Mouse (Mus musculus) left cerebral cortex, adult 11 months (tissue): ENCODE data around the gene Hormad1.
"Not testable (repeated sequence)": the region's sequence is repeated elsewhere in the genome, so short reads cannot be mapped to it uniquely, and the experiment has no call there.

ENCODE experiments used
- DNase-seq: peaks from one replicate; pipeline ENCODE4 v3.0.0; 2022; ENCODE audit warnings: low spot score

Hormad1 gene

GRCm38 (mm10) chr3:95559437-95559836 lies at the start of gene Hormad1:
Hormad1 (plus strand) TSS chr3:95559677.
- no peak for DNase-seq

- no peak for DNase-seq
Observed at GRCm38 (mm10) chr3:95511611-95512180, 47.8 kb upstream of the Hormad1 start.

DNA sequence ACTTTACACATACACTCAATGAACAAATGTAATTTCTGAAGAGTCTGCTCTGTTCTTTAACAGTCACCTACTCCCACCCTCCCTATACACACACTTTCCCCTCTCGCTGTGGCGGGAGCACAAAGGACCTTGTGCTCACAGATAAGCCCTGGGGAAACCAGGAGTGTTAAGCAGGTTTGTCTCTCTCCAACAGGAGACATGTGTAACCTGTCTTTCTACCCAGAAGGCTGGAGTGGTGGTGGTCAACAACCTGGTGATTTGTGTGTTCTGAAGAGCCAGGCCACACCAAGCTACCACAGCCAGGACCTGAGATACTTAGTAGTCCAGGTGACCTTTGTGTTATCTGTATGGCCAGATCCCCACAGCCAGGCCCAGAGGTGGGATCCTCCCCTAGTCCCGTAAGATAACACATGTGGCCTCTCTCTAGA lies 42.8 kb upstream of the Hormad1 start:
- DNase-seq = no peak

GRCm38 (mm10) chr3:95517493-95517898 lies 42.0 kb upstream of the Hormad1 start:
- DNase-seq = peak; percentile 50

- no peak for DNase-seq
Observed at GRCm38 (mm10) chr3:95518891-95519290, 40.6 kb upstream of the Hormad1 start.

DNA sequence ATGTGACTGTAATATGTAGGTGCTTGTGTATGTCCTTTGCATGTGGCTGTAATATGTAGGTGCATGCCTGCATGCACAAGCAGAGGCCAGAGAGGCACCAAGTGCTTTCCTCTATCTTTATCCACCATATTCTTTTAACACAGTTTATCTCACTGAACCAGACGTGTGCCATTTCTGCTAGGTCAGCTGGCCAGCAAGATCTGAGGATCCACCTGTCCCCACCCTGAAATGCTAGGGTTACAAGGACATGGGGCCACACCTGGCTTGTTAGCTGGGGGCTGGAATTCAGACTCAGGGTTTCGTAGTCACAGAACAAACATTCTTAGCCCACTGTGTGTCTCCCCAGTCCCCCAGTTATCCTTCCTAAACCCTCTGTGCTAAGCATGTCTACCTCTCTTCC lies 40.2 kb upstream of the Hormad1 start:
- DNase-seq = no peak

DNA sequence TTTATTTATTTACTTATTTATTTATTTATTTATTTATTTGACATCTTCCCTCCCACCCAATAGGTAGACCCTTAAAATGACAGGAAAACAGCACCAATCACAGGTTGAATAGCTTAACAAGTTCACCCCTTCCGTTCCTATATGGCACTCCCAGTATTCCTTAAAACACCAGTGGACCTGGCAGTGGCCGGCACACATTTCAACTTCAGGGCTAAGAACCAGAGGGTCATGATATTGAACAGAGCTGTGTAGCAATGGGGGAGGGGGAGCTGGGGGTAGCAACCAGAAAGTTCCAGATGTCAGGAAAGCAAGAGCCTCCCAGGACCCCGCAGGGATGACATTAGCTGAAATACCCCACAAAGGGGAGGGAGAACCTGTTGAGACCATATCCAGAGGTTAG lies 39.4 kb upstream of the Hormad1 start:
- DNase-seq = no peak

GRCm38 (mm10) chr3:95521168-95521567 lies 38.3 kb upstream of the Hormad1 start:
- DNase-seq = no peak

DNA sequence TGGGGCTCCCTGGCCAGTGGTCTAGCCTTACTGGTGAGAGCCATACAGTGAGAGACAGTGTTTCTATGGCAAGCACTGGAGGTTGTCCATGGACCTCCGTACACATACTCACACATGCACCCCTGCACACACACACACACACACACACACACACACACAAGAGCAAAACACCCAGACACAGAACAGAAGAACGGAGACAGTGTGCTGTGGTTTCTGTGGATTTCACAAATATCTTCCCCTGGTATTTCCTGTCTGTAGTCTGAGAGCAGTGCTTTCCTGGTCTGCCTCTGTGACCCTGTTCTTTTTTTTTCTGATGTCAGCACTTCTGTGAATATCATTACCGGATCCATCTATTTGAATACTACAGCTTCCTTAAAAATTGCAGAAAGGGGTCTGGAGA lies 35.8 kb upstream of the Hormad1 start:
- DNase-seq = no peak

DNA sequence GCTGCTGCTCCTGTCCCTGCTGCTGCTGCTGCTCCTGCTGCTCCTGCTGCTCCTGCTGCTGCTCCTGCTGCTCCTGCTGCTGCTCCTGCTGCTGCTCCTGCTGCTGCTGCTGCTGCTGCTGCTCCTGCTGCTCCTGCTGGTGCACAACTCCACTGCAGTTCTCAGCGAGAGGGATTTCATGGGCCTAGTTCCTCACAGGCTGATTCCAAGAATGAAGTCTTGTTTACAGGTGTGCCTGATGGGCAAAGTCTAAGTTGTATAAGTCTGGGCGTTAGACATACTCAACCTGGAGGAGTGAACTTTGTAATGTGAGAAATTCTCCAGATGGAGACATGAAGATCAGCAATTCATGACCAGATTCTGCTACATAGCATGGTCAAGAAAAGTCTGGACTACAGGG lies 34.8 kb upstream of the Hormad1 start:
- no peak for DNase-seq

- DNase-seq = no peak
Observed at GRCm38 (mm10) chr3:95526111-95526510, 33.4 kb upstream of the Hormad1 start.

GRCm38 (mm10) chr3:95526622-95527211 lies 32.8 kb upstream of the Hormad1 start, which contains the start of gene Ctss:
Ctss (plus strand) TSS chr3:95526786.
- DNase-seq = no peak

GRCm38 (mm10) chr3:95529814-95530213 lies 29.7 kb upstream of the Hormad1 start:
- DNase-seq = no peak

DNA sequence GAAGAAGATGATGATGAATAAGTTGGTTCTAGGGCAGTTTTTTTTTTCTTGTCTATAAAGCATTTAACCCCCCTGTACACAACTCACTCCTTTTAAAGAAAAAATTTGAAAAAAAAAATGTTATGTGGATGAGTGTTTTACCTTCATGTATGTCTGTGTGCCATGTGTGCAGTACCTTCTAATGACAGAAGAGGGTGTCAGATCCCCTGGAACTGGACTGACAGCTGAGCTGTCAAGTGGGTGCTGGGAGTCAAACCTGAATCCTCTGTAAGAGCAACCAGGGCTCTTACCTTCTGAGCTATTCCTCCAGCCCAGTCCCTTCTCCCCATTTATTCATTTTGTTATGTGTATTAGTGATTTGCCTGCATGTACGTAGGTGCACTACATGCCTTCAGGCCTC lies 28.5 kb upstream of the Hormad1 start:
- no peak for DNase-seq

- no peak for DNase-seq
Observed at GRCm38 (mm10) chr3:95533364-95533763, 26.1 kb upstream of the Hormad1 start.

- no peak for DNase-seq
Observed at GRCm38 (mm10) chr3:95534927-95535326, 24.6 kb upstream of the Hormad1 start.

DNA sequence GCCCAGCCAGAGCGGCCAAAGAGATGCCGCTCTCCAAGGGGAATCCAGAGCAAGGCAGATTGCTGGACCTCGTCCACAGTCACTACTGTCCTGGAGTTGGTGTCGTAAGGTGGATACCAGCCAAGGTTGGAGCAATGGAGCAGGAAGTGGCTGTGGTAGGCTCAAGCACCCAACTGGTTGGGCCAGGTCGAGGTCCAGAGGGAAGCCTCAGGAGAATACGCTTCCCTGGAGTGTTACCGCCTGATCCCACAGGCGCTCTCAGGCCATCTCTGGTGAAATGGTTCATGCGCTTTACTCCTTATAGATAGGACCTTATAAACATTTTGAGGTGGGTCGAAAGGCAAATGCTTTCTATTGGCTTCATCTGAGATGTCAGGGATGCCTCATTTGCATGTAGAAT lies 20.5 kb upstream of the Hormad1 start:
- no peak for DNase-seq

GRCm38 (mm10) chr3:95539837-95540236 lies 19.6 kb upstream of the Hormad1 start:
- DNase-seq = no peak

DNA sequence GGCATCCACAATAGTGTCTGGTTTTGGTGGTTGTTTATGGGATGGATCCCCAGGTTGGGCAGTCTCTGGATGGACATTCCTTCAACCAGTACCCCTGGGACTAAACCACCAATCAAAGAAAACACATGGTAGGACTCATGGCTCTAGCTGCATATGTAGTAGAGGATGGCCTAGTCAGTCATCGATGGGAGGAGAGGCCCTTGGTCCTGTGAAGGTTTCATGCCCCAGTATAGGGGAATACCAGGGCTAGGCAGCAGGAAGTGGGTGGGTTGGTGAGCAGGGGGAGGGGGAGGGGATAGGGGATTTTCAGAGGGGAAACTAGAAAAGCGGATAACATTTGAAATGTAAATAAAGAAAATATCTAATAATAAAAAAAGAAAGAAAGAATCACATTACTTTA lies 18.3 kb upstream of the Hormad1 start:
- DNase-seq = not testable (repeated sequence)

DNA sequence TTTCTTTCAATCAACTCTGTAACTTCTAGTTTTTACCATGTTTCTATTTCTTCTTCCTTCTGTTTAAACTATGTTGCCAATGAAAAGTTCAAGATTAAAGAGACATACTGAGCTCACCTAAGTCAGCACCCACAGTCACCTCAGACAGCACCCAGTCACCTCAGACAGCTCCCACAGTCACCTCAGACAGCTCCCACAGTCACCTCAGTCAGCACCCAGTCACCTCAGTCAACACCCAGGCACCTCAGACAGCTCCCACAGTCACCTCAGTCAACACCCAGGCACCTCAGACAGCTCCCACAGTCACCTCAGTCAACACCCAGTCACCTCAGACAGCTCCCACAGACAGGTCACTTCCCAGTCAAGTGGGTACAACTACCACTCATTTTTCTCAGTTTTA lies 17.3 kb upstream of the Hormad1 start:
- DNase-seq = no peak

DNA sequence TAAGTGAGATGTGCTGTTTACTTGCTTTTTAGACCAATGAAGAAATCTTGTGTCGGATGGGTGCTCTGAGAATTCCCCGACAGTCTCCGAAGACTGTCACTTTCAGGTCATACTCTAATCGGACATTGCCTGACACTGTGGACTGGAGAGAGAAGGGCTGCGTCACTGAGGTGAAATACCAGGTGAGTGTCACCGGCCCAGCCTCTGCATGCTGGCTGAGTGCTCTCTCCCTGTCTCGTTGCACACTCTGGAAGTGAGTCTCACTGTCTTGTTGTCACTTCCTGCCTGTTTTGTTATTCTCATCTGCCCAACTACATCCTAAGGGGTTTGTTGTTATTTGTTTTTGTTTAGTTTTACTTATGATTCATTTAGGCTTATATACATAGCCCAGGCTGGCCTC lies 16.5 kb upstream of the Hormad1 start:
- DNase-seq = no peak

DNA sequence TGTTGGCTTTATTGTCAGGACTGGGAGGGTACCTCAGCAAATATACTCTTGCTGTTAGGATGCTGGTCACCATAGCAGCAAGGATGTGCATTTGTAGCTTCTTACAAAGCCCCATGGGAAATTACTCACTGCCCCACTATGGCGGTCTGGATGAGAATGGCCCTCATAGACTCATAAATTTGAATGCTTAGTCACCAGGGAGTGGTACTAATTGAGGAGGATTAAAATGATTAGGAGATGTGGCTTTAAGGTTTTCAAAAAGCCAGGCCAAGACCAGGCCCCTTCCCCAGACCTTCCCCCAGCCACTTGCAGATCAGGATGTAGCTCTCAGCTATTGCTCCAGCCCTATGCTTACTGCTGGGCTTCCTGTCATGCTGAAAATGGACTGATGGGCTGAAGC lies 9.3 kb upstream of the Hormad1 start:
- no peak for DNase-seq

DNA sequence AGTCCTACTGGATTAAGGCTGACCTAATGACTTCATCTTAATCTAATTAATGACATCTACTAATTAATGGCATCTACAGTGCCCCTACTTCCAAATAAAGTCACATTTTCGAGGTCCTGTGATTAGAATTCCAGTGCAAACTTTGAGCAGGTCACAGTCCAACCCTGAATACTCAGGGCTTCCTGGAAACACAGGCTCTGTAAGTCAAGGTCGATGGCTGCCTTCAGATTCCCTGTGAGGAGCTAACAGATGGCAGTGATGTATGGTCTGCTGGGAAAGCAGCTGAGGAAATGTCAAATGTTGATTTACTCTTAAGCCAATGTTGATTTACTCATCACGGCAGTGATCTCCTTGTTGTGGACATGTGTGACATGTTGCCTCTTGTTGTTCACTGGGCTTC lies 5.5 kb upstream of the Hormad1 start:
- no peak for DNase-seq

DNA sequence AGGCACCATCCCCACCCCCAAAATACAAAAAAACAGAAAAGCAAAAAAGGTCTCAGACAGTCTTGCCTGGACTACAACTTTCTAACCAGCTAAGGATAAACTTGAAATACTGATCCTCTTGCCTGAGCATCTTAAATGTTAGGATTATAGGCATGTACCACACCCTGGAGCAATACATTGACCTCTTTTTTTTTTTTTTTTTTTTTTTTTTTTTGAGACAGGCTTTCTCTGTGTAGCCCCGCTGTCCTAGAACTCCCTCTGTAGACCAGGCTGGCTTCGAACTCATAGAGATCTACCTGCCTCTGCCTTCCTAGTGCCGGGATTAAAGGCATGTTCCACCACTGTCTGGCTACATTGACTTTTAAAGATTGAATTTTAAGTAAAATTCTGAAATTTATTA lies 1.3 kb downstream of the Hormad1 start:
- no peak for DNase-seq
